Mouse (Mus musculus): ENCODE results near the gene Mrpl14. TPM values are rescaled to one million over a fixed set of nuclear protein-coding genes. Genes with fewer than 3 reads are reported as not detected.
A peak's percentile ranks its signal among the peaks of the same experiment; 100 is the strongest.

Mrpl14 gene
- polyA plus RNA-seq, 1 experiment = 173 TPM

DNA sequence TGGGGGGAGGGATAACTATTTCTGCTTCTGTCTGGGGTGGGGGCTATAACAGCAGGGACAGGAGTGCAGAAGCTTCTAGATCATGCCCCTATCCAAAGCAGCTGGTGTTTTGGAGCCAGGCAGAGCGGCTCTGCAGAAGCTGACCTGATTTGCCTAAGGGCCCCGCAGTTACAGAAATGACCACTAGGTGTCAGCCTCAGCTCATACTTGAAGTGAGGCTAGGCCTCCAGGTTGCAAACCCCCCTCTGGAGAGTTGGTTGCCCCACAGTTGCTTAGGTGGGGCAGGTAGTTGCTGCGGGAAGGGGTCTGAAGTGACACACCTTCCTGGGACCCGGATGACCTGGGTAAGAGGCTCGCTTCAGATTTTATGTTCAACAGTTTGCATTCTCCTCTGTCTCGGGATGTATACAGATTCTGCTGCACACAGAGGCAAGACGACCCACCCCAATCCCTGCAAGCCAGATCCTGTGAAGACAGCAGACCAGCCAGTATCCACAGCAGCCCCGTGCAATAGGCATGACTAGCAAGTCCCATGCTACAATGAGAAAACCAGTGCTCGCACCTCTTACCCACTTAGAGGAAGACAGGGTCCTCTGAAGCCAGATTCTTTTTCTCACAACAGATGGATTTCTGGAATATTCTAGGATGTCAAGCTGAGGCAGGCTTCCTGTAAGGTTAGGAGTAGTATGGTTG lies 45.2 kb downstream of the Mrpl14 start:
- TF ChIP-seq CTCF (IDR thresholded peaks at IDR 0.05; ENCODE audit: borderline replicate concordance, control insufficient read depth, extremely low read depth, insufficient read depth, low read length, poor library complexity) = peak; percentile 90
- TF ChIP-seq POLR2A (IDR thresholded peaks at IDR 0.05; ENCODE audit: control insufficient read depth, extremely low read depth, insufficient read depth, low read length, poor library complexity) = no peak
- Histone ChIP-seq H3K27me3 (ENCODE audit: control insufficient read depth, insufficient read depth, low read length) (no peaks in the 10 kb centered on the region; the same call in 1 of the 2 replicates), H3K27ac (ENCODE audit: control insufficient read depth, insufficient read depth, low read length) (no peak overlapping the region), H3K4me1 (replicated peaks; ENCODE audit: control insufficient read depth, insufficient read depth, low read length) (peaks cover 19% of the 10 kb centered on the region), H3K4me3 (ENCODE audit: control insufficient read depth, insufficient read depth, low read length) (no peak overlapping the region), H3K36me3 (ENCODE audit: control insufficient read depth, insufficient read depth, low read length) (no peaks in the 10 kb centered on the region)
- 38% methylated on average over 9 of the region's 9 CpGs for WGBS
- peak; percentile 86 for DNase-seq

DNA sequence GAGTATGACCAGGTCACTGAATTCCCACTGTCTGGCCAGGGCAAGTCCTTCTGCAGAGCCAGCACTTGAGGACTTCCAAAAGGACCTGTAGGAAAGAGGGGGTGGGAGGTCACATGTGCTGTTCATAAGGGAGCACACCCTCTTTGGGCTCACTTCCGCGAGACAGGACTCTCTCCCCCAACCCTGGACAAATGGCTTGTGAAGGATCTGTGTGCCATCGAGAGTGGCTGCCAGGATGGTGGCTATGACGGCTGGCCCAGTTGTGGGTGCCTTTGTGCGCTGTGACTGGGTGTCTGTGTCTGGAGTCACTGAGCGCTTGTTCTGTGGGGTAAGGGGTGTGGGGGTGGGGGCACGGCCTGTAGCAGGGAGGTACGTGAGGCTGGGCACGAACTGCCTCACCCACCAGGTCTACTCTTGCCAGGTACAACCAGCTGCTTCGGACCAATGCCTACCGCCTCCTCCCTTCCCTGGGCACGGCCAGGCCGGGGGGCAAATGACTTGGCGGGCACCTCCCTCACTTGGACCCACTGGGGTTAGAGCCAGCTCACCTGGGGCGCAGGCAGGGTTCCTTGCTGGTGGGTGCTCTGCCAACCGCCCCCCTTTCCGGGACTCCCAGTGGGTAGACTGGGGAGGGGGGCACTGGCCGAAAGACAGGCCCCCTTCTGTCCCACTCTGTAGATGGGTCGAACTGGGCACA lies 47.1 kb downstream of the Mrpl14 start:
- no peak overlapping the region for H3K4me3 ChIP-seq (ENCODE audit: control insufficient read depth, insufficient read depth, low read length)
- 91% methylated on average over 19 of the region's 19 CpGs for WGBS
- no peak for TF ChIP-seq CTCF (IDR thresholded peaks at IDR 0.05; ENCODE audit: borderline replicate concordance, control insufficient read depth, extremely low read depth, insufficient read depth, low read length, poor library complexity)
- no peak for TF ChIP-seq POLR2A (IDR thresholded peaks at IDR 0.05; ENCODE audit: control insufficient read depth, extremely low read depth, insufficient read depth, low read length, poor library complexity)
- no peaks in the 10 kb centered on the region for H3K36me3 ChIP-seq (ENCODE audit: control insufficient read depth, insufficient read depth, low read length)
- peaks cover 19% of the 10 kb centered on the region for H3K4me1 ChIP-seq (replicated peaks; ENCODE audit: control insufficient read depth, insufficient read depth, low read length)
- H3K27me3 ChIP-seq (ENCODE audit: control insufficient read depth, insufficient read depth, low read length) = no peaks in the 10 kb centered on the region; the same call in 1 of the 2 replicates
- no peak overlapping the region for H3K27ac ChIP-seq (ENCODE audit: control insufficient read depth, insufficient read depth, low read length)
- DNase-seq = no peak

DNA sequence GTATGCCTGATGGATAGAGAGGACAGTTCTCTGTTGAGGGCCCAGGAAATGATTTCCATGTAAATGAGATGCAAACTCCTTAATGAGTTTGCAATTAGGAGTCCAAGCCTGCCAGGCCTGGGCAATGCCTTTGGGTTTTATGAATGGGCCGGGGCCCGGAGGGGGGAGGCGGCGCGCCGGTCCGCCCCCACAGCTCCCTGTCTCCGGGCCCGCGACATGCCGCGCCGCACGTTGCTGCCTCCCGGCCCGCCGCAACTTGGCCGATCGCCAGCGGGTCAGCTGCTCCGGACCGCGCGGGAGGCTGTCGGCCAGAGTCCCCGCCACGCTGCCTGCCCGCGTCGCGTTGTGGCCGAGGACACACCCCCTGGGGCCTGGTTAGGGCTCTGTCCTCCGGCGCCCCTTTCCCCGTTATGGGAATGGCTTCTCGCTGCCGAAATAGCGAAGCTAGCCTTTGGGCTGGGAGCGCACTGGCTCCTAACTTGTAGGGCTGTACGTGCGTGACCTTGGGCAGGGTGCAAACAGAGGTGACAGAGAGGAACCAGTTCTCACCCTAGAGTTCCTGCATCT lies 47.7 kb downstream of the Mrpl14 start, which contains the start of gene 1600014C23Rik:
Gene 1600014C23Rik, minus strand, starts transcription at position 110 of the 567 bp plus-strand sequence.
- DNase-seq = no peak
- H3K4me3 ChIP-seq (ENCODE audit: control insufficient read depth, insufficient read depth, low read length) = no peak within 1 kb of the TSS
- no peak for TF ChIP-seq POLR2A (IDR thresholded peaks at IDR 0.05; ENCODE audit: control insufficient read depth, extremely low read depth, insufficient read depth, low read length, poor library complexity)
- TF ChIP-seq CTCF (IDR thresholded peaks at IDR 0.05; ENCODE audit: borderline replicate concordance, control insufficient read depth, extremely low read depth, insufficient read depth, low read length, poor library complexity) = no peak
- H3K36me3 ChIP-seq (ENCODE audit: control insufficient read depth, insufficient read depth, low read length) = no peaks in the 10 kb centered on the region
- H3K27me3 ChIP-seq (ENCODE audit: control insufficient read depth, insufficient read depth, low read length) = no peaks in the 10 kb centered on the region; the same call in 1 of the 2 replicates
- 7% methylated on average over 41 of the region's 41 CpGs for WGBS
- H3K4me1 ChIP-seq (replicated peaks; ENCODE audit: control insufficient read depth, insufficient read depth, low read length) = peaks cover 19% of the 10 kb centered on the region
- no peak within 1 kb of the TSS for H3K27ac ChIP-seq (ENCODE audit: control insufficient read depth, insufficient read depth, low read length)

DNA sequence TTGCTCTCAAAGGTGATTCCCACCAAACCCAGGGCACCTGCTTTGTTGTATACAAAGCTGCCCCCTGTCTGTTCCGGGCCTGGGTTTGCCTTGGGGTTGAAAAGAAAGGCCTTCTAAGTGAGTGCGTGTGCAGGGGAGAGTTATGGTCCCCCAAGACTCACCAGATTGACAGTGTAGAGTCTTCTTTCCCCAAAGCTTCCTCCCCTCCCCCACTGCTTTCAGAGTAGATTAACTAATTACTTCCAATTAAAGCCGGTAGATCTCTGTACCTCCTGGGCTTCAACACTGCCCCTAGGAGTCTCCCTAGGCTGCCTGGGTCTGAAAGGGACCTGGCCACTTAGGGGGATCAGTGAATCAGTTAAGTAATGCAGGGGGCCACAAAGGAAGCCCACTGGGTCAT lies 48.2 kb downstream of the Mrpl14 start:
- no peaks in the 10 kb centered on the region; the same call in 1 of the 2 replicates for H3K27me3 ChIP-seq (ENCODE audit: control insufficient read depth, insufficient read depth, low read length)
- no peak overlapping the region for H3K4me3 ChIP-seq (ENCODE audit: control insufficient read depth, insufficient read depth, low read length)
- DNase-seq = no peak
- WGBS = 52% methylated on average over 3 of the region's 3 CpGs
- H3K4me1 ChIP-seq (replicated peaks; ENCODE audit: control insufficient read depth, insufficient read depth, low read length) = peaks cover 19% of the 10 kb centered on the region
- TF ChIP-seq POLR2A (IDR thresholded peaks at IDR 0.05; ENCODE audit: control insufficient read depth, extremely low read depth, insufficient read depth, low read length, poor library complexity) = no peak
- no peak for TF ChIP-seq CTCF (IDR thresholded peaks at IDR 0.05; ENCODE audit: borderline replicate concordance, control insufficient read depth, extremely low read depth, insufficient read depth, low read length, poor library complexity)
- no peaks in the 10 kb centered on the region for H3K36me3 ChIP-seq (ENCODE audit: control insufficient read depth, insufficient read depth, low read length)
- no peak overlapping the region for H3K27ac ChIP-seq (ENCODE audit: control insufficient read depth, insufficient read depth, low read length)

DNA sequence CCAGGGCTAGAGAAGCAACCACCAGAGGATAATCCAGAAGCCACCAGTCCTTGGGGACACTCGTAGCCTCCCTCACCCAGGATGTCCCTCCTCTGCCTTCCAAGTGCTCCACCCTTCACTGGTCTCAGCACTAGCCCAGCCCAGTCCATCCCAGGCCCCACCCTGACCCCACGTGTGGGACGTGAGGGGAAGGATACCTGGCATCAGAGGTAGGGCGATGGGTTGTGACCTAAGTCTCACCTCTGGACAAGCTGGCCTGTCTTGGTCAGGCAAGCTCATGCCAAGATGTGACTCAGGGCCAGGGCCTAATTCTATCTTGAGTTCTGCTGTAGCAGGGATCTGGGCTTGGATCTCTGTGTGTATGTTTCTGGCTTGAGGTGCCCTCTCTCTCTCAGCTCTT lies 48.8 kb downstream of the Mrpl14 start:
- WGBS = 91% methylated on average over 4 of the region's 4 CpGs
- no peak for TF ChIP-seq POLR2A (IDR thresholded peaks at IDR 0.05; ENCODE audit: control insufficient read depth, extremely low read depth, insufficient read depth, low read length, poor library complexity)
- no peak for TF ChIP-seq CTCF (IDR thresholded peaks at IDR 0.05; ENCODE audit: borderline replicate concordance, control insufficient read depth, extremely low read depth, insufficient read depth, low read length, poor library complexity)
- no peak overlapping the region for H3K27ac ChIP-seq (ENCODE audit: control insufficient read depth, insufficient read depth, low read length)
- H3K27me3 ChIP-seq (ENCODE audit: control insufficient read depth, insufficient read depth, low read length) = no peaks in the 10 kb centered on the region; the same call in 1 of the 2 replicates
- H3K36me3 ChIP-seq (ENCODE audit: control insufficient read depth, insufficient read depth, low read length) = no peaks in the 10 kb centered on the region
- DNase-seq = no peak
- peaks cover 19% of the 10 kb centered on the region for H3K4me1 ChIP-seq (replicated peaks; ENCODE audit: control insufficient read depth, insufficient read depth, low read length)
- no peak overlapping the region for H3K4me3 ChIP-seq (ENCODE audit: control insufficient read depth, insufficient read depth, low read length)

Data from thymus, adult 2 months (tissue).